Mouse (Mus musculus) c-Kit-negative CD71-positive TER-119-positive erythroid progenitor cells, embryonic 14.5 days (primary cell): ENCODE measurements around the gene Ampd1.
"Not testable (repeated sequence)": the region's sequence is repeated elsewhere in the genome, so short reads cannot be mapped to it uniquely, and the experiment has no call there.

Source experiments
- DNase-seq: peaks from one replicate; pipeline ENCODE4 v3.0.0-alpha.2; 2013; ENCODE audit warnings: low read depth, low spot score

The Ampd1 gene

DNA sequence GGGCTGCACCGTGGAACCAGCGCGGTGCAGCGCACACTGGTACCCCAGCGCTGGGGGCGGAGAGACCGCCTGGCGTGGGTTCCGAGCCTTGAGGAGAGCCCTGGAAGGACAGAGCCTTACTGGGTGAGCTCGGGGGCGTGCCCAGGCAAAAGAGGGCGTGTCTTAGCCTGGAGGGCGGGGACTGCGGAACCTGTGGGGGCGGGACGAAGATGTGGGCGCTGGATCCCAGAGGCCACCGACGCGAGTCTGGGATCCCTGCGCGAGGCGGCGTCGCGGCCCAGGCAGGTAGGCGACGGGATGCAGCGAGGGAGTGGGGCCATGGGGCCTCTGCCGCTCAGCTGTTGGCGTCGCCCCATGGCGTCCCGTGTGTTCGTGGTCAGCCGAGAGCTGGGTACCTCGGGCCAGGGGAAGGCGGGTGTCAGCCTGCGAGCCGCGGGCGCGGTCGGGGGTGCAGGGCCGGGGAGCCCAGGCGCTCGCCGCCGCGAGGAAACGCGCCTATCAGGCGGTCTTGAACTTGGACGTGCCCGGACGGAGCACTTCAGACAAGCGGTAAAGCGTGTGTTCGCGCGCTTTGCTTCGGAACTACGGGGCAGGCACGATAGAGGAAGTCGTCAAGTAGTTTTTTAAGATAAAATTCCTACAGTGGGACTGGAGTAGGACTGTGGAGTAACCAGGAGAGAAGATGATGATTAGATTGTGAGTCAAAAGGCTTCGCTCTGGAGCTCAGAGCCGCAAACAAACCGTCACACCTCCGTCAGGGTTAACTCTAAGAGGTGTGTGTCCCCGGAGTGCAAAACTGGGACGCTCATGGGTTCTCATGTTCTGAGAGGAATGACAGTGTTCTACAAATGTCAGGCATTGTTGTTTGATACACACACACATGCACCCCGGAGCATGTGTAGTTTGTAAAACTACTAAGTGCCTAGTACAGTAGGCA lies 28.9 kb downstream of the Ampd1 start, which contains the start of gene Dennd2c:
Gene Dennd2c, plus strand, starts transcription at position 151 of the 937 bp plus-strand sequence.
- DNase-seq, result peak; percentile 90

DNA sequence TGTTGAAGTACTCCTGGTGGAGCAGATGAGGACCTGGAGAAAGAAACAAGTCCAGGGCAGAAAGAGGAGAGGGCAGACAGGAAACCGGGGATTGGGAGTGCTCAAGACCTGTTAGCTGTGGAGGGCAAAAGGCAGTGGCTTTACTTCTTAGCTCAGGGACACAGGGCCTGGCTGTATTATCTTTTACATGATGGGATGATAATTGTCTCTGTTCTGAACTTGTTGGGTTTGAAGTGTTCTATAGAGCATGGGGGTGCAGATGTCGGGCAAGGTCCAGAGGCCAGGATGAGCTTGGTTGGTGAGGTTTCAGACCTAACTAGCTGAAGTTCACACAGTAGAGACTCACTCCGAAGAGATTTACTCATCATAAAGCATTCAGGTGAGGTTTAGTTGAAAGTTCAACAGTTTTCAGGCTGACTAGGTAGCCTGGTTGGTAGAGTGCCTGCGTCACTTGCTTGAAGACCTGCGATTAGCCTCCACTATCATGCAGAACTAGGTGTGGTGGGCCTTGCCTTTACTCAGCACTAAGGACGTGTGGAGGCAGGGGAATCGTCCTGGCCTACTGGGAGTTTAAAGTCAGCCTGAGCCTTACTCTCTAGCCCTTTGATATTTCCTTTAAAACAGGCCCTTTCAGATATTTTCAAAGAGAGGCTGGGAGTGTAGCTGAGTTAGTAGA lies 33.9 kb downstream of the Ampd1 start:
- DNase-seq, result no peak

DNA sequence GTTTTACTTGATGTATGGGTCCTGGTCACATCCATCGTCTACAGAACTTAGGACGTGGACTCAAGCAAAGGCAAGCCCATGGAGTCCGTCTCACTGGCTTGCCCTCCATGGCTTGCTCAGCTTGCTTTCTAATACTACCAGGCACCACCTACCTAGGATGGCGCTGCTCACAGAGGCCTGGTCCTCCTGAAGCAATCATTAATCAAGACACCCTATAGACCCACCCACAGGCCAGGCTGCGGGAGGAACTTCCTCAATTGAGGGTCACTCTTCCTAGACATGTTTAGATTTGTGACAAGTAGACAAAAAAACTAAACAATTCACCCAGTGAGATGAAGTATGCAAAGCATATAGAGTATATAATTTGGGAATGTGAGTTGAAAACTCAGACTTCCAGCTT lies 38.4 kb downstream of the Ampd1 start:
- DNase-seq, result no peak

GRCm38 (mm10) chr3:103123636-103124035 lies 49.8 kb downstream of the Ampd1 start:
- DNase-seq, result no peak

DNA sequence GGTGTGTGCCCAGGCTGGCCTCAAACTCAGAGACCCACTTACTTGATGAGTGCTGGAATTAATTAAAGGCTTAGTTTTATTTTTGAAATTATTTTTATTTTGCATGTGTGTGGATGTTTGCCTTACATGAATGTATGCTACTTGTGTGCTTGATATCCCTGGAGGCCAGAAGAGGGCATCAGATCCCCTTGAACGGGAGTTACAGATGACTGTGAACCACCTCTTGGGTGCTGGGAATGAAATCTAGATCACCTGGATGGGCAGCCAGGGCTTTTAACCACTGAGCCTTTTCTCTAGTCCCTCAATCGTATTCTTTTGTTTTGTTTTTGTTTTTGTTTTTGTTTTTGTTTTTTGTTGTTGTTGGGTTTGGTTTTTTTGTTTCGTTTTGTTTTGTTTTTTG lies 52.3 kb downstream of the Ampd1 start:
- DNase-seq, result no peak

DNA sequence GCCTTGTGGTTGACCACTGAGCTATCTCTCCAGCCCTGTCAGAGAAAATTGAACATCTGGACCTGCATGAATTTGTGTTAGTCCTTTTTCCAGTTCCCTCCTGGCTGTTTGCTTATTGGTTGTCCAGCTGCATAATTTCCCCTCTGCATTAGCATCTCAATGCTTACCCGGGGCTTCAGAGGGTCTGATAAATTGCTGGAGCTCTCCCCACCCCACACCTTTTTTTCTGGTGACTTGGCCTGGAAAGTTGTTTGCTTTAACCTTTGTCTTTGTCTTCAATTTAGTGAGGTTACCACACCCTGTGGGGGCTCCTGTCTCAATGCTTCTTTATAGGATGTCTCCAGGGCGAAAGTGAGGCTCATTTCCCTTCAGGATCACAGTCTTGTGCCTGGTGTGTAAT lies 53.4 kb downstream of the Ampd1 start:
- DNase-seq, result no peak

- no peak for DNase-seq
Observed at GRCm38 (mm10) chr3:103127721-103128120, 53.9 kb downstream of the Ampd1 start.

- no peak for DNase-seq
Observed at GRCm38 (mm10) chr3:103128251-103128650, 54.4 kb downstream of the Ampd1 start.

DNA sequence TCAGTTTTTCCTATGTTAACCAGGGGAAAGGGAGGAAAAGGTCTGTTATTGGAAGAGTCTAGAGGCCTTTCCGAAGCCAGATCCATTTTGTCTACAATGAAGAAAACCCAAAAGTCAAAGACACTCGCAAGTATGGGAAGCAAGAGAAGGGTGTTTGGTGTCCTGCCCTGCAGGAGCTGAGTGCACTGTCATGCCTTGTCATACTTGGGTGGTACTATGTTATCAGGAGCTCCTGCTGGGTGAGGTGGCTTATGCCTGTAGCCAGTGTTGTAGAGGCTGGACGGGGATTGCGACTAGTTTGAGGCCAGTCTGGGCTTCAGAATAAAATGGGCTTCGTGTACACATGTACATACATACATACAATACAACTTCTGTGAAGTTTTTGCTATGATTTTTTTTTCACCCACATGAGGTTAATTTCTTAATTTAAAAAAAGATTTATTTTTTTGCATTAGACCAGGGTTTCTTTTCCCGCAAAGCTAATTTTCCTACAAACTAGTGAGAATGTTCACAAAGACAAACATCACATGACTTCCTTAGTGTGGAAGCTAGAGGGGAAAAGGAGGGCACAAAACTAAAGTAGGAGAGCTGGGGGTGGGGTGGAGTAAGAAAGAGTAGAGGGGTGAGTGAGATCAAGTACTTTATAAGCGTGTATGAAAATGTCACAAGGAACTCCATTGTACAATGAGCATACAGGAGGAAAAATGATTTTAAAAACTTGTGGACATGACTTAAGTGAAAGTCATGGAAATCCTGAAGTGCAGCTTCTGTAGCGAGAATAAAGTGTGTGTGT lies 55.7 kb downstream of the Ampd1 start:
- DNase-seq, result peak; percentile 95

- DNase-seq, result peak; percentile 68
Observed at GRCm38 (mm10) chr3:103130236-103130751, 56.5 kb downstream of the Ampd1 start.

GRCm38 (mm10) chr3:103133098-103133497 lies 59.3 kb downstream of the Ampd1 start:
- no peak for DNase-seq

- DNase-seq, result no peak
Observed at GRCm38 (mm10) chr3:103136414-103137077, 62.7 kb downstream of the Ampd1 start.

- no peak for DNase-seq
Observed at GRCm38 (mm10) chr3:103139047-103139446, 65.2 kb downstream of the Ampd1 start.

- not testable (repeated sequence) for DNase-seq
Observed at GRCm38 (mm10) chr3:103140095-103140838, 66.5 kb downstream of the Ampd1 start.

DNA sequence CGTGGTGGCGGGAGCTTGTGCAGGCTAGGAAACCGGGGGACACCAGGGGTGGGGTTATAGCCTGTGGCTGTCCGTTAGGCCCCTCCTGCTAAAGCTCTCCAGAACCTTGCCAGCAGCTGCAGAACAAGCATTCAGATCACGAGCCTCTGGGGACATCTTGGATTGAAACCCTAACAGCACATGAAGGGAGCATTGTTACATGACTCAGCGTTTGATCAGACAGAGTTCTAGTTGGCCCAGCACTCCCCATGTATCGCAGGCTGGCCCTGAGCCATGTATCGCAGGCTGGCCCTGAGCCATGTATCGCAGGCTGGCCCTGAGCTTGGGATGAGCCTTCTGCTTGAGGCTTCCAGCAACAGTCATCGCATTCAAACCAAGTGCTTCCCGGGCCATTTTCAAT lies 67.5 kb downstream of the Ampd1 start:
- no peak for DNase-seq

GRCm38 (mm10) chr3:103142366-103142765 lies 68.6 kb downstream of the Ampd1 start:
- no peak for DNase-seq

DNA sequence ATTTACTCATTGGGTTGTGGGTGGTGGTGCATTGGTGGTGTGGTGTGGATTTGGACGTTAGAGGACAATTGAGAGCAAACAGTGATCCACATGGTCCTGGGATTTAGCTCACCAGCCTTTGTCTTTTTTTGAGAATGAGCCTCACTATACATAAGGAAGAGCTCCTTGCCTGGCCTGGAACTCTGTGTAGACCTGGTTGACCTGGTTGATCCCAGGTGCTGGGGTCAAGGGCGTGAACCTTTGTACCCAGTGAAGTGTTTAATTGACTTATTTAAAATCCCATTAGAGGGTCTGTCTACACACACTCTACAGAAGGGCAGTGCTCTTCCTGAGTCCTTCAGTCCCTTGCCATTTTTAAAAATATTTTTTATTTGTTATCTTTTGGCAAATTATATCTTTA lies 71.5 kb downstream of the Ampd1 start:
- no peak for DNase-seq

DNA sequence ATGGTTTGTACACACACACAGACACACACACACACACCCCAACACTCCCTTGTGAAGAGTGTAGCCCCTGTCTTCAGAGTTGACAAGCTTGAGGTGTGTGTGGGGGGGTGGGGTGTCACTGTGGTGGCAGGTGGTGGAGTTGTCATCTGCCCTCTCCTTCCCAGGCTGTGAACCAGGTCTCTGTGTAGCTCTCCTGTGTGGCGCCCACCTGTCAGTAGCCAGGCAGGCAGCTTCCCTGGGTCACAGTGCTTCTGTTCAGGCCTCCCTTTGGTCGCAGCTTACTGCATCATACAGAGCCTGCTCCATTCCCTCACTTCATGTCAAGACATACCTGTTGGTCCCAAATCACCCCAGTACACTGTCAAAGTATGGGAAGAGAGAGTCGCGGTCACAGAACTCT lies 72.0 kb downstream of the Ampd1 start:
- no peak for DNase-seq

DNA sequence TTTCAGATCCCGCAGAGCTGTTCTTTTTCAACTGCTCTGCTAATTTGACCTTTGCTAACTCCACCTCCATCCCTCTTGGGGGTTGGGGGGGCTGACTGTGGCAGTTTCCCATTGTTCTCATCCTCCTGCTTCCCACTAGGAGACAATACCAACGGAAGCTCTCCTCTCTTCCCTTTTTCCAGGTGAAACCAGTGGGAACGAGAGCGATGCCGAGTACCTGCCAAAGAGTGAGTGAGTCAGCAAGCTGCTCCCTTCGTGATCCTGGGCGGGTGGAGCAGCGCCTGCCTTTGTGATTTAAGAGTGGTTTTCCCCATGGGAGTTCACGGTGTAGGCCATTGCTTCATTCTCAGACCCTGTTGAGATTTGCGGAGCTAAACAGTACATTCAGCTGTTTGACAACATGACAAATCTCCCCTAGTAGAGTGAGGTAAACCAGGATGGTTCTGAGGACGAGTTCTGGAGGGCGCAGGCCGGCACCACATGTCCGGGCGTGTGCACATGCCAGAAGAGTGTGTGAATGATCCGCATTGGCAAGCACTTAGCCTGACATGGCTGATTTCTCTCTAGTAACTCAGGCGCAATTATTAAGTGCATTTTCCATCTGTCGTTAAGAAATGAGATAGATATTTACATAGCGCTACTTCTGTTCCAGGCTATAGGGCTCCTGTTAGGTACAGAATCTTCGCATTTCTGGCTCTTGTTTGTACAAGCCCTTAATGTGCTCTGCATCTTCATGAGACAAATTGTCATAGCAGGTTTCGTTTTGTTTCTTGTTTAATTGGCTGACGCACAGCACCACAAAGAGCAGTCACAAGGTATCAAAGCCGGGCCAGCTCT lies 72.7 kb downstream of the Ampd1 start:
- DNase-seq, result no peak

- DNase-seq, result no peak
Observed at GRCm38 (mm10) chr3:103147775-103148174, 74.0 kb downstream of the Ampd1 start.
